Mouse (Mus musculus) forebrain, embryonic 10.5 days (tissue): Measurements from ENCODE around the gene Casc3. TPM values are rescaled to one million over a fixed set of nuclear protein-coding genes. Genes with fewer than 3 reads are reported as not detected.

Source experiments
- DNase-seq: peaks from one replicate; pipeline ENCODE4 v3.0.0-alpha.2; 2017; ENCODE audit warnings: low spot score; ENCODE audit errors: extremely low spot score
- H3K27ac ChIP-seq: fragments of 300-500 bp; sonication (generic); 2 replicates; pipeline ENCODE4 v1.5.1; 2016; ENCODE audit warnings: mild to moderate bottlenecking
- H3K27me3 ChIP-seq: fragments of 300-500 bp; sonication (generic); 2 replicates; pipeline ENCODE4 v1.6.1; 2016; ENCODE audit warnings: mild to moderate bottlenecking; ENCODE audit not compliant: poor library complexity, severe bottlenecking
- H3K36me3 ChIP-seq: fragments of 300-500 bp; sonication (generic); replicated peaks from 2 replicates; pipeline ENCODE4 v1.6.1; 2016; ENCODE audit warnings: mild to moderate bottlenecking, moderate library complexity
- H3K4me1 ChIP-seq: fragments of 300-500 bp; sonication (generic); 2 replicates; pipeline ENCODE4 v1.6.1; 2016
- H3K4me3 ChIP-seq: fragments of 300-500 bp; sonication (generic); 2 replicates; pipeline ENCODE4 v1.5.1; 2016; ENCODE audit warnings: mild to moderate bottlenecking, moderate library complexity
- H3K9me3 ChIP-seq: fragments of 300-500 bp; sonication (generic); 2 replicates; pipeline ENCODE4 v1.6.1; 2016; ENCODE audit warnings: mild to moderate bottlenecking, moderate library complexity
- WGBS: fragments of 180-500 bp; shearing (Covaris S2); methylation state at CpG from one replicate; pipeline ENCODE4 v1.1.7; 2016; 5-methylcytosine and 5-hydroxymethylcytosine counted together
- polyA plus RNA-seq: library from polyadenylated mRNA; unstranded; fragments of >200 nt; fragmentation: Nextera tagmentation; extraction: Ambion mirVana; gene quantifications from 2 replicates; pipeline ENCODE4 v1.2.1, GENCODE M21; 2016

The Casc3 gene
- polyA plus RNA-seq, 1 experiment from 2014 or later: 45.7 TPM

DNA sequence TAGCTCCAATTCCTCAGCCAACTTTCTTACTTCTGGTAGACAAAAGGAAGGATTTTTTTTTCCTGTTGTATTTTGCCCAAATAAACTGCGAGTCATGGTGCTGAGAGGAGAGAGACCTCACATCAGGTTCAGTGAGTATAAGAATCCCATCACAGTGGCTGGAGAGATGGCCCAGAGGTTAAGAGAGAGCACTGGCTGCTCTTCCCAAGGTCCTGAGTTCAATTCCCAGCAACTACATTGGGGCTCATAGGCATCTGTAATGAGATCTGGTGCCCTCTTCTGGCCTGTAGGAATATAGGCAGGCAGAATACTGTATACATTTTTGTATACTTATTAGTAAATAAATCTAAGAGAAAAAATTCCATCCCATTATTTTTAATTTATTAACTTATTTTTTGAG, 17.0 kb upstream of the Casc3 start:
- 79% methylated on average over 1 of the region's 1 CpGs for WGBS
- peaks cover 74% of the 10 kb centered on the region for H3K4me1 ChIP-seq
- no peak overlapping the region for H3K27ac ChIP-seq
- no peaks in the 10 kb centered on the region for H3K36me3 ChIP-seq
- DNase-seq: no peak
- H3K4me3 ChIP-seq: no peak overlapping the region
- peaks cover 20% of the 10 kb centered on the region for H3K27me3 ChIP-seq
- H3K9me3 ChIP-seq: no peaks in the 10 kb centered on the region

DNA sequence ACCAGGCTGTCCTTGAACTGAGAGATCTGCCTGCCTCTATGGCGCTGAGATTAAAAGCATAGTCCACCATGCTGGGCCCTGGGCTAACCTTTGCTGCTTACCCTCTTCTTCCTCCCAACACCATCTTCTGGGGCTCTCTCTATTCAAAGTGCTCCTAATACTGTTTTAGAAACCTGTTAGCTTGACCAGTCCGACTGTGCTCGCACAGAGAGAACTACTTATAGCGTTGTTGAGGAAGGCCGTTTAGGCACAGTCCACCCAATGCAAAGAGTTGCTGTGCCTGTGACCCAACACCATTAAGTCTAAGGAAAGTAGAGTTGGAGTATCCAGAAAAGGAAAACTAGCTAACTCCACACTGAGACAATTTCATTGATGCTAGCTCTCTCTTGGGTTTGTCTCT, 16.6 kb upstream of the Casc3 start:
- no peaks in the 10 kb centered on the region for H3K9me3 ChIP-seq
- H3K27ac ChIP-seq: peak overlapping the region; percentile 86
- no peak for DNase-seq
- no peaks in the 10 kb centered on the region for H3K36me3 ChIP-seq
- H3K4me1 ChIP-seq: peaks cover 74% of the 10 kb centered on the region
- H3K27me3 ChIP-seq: peaks cover 20% of the 10 kb centered on the region
- WGBS: 94% methylated on average over 5 of the region's 5 CpGs
- H3K4me3 ChIP-seq: peak overlapping the region; percentile 61; the same call in 1 of the 2 replicates

DNA sequence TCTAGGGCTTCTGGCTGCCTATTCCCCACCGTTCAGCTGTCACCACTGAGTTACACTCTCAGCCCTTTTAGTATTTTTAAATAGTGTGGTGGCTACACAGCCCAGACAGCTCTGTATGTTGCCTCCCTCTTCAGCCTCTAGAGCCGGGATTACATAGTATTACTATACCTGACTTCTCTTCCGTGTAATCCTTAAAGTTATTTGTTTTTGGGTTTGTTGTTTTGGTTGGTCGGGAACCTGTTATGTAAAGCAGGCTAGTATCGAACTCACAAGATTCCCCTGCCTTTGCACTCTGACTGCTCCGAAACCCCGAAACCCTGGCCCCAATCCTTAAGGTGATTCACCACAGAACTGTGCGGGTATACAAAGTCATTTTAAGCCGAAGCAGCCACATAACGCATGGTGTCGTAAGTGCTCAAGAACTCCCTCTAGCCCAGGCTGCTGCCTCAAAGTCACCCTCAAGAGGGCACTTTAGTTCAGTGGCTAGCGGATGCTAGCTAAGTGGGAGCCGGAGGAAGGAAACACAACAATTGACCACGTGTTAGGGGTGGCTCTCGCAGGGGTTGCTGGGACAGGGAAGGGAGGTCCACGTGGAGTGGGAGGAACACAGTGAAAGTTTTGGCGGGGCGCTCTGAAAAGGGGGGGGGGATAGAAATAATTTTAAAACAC, 16.0 kb upstream of the Casc3 start:
- Histone ChIP-seq H3K27ac (peak overlapping the region; percentile 86), H3K9me3 (no peaks in the 10 kb centered on the region), H3K36me3 (no peaks in the 10 kb centered on the region), H3K4me1 (peaks cover 74% of the 10 kb centered on the region), H3K4me3 (peak overlapping the region; percentile 61), H3K27me3 (peaks cover 19% of the 10 kb centered on the region)
- WGBS: 15% methylated on average over 18 of the region's 18 CpGs
- DNase-seq: peak; percentile 90

DNA sequence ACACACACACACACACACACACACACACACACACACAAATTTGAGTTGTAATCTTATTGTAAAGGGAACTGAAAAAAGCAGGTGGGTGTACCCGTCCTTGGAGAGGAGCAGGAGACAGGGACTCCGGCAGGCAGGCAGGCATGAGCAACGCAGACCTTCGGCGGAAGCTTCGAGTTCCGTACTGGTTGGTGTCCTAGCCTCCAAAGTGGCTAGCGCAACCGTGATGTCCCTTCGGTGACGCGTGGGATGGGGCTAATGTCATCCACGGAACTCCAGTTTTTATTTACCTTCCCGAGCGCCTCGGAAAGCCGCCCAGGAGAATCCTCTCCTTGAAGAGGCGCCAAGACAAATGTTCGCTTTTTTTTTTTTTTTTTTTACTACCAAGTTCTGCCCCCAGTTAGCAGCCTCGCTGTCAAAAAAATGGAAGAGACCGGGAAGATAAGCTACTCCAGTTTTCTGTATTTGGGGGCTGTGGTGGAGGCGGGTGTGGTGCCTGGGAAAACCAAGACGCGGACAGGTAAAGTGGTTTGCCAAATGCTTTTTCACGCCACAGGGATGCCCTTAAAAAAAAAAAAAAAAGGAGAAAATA, 15.4 kb upstream of the Casc3 start:
- Histone ChIP-seq H3K27ac (peak overlapping the region; percentile 86), H3K27me3 (peaks cover 13% of the 10 kb centered on the region), H3K4me3 (peak overlapping the region; percentile 61), H3K4me1 (peaks cover 74% of the 10 kb centered on the region), H3K9me3 (no peaks in the 10 kb centered on the region), H3K36me3 (no peaks in the 10 kb centered on the region)
- no peak for DNase-seq
- 2% methylated on average over 25 of the region's 25 CpGs for WGBS

DNA sequence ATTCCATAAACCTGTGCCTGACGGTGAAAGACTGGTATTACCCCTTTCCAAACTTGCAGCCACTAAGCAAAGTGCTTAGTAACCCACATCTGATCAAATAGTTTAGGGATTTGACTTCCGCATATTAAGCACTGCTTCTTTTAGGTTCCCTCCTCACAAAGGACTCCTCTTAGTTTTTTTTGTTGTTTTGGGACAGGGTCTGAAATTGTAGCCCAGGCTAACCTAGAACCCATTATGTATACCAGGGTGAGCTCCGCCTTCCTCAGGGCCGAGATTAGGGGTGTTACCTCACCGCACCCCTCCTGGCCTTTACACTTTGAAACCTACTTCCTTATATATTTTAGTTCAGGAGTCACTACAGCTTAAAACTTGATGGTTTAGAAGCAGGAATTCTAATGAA, 14.9 kb upstream of the Casc3 start:
- no peaks in the 10 kb centered on the region for H3K9me3 ChIP-seq
- H3K27ac ChIP-seq: peak overlapping the region; percentile 86; the same call in 1 of the 2 replicates
- DNase-seq: no peak
- peak overlapping the region; percentile 61 for H3K4me3 ChIP-seq
- 37% methylated on average over 5 of the region's 5 CpGs for WGBS
- peaks cover 72% of the 10 kb centered on the region for H3K4me1 ChIP-seq
- no peaks in the 10 kb centered on the region for H3K36me3 ChIP-seq
- H3K27me3 ChIP-seq: peaks cover 8% of the 10 kb centered on the region

DNA sequence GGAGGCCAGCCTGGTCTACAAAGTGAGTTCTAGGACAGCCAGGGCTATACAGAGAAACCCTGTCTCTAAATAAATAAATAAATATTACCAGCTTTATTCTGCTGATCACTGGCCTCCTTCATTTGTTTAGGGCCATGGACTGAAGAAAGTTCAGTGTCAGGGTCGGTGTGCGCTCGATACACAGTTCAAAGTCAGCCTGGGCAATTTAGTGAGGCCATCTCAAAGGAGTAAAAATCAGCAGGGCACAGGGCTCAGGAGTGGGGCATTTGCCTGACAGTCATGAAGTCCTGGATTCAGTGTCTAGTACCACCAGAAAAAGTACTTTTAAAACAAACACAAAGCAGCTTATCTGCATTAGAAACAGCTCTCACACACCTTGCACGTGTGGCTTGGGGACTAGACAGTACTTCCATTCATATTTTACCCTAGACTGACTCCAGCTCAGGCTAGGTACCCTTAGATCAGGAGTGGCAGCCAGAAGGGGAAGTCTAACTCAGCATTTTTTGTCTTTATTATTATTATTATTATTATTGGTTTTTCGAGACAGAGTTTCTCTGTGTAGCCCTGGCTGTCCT, 14.0 kb upstream of the Casc3 start:
- Histone ChIP-seq H3K4me3 (no peak overlapping the region), H3K9me3 (no peaks in the 10 kb centered on the region), H3K27me3 (no peaks in the 10 kb centered on the region), H3K36me3 (no peaks in the 10 kb centered on the region), H3K27ac (no peak overlapping the region), H3K4me1 (peaks cover 63% of the 10 kb centered on the region)
- WGBS: 88% methylated on average over 5 of the region's 5 CpGs
- no peak for DNase-seq

DNA sequence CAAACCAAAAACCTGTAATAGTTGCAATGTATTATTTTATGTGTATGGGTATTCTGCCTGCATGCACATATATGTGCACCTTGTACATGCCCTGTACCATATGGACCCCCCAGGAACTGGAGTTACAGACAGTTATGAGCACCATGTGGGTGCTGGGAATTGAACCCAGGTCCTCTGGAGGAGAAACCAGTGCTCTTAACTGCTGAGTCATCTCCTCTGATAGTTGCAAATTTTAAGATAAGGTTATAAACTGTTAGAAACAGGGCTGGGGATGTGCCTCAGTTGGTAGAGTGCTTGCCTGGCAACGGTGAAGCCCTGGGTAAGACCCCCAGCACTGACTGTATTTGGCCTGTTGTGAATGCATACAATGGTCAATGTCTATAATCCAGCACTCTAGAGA, 13.3 kb upstream of the Casc3 start:
- no peaks in the 10 kb centered on the region for H3K9me3 ChIP-seq
- no peaks in the 10 kb centered on the region for H3K27me3 ChIP-seq
- no peak overlapping the region for H3K27ac ChIP-seq
- H3K4me3 ChIP-seq: no peak overlapping the region
- H3K36me3 ChIP-seq: no peaks in the 10 kb centered on the region
- 79% methylated on average over 1 of the region's 1 CpGs for WGBS
- H3K4me1 ChIP-seq: peaks cover 60% of the 10 kb centered on the region
- DNase-seq: no peak

DNA sequence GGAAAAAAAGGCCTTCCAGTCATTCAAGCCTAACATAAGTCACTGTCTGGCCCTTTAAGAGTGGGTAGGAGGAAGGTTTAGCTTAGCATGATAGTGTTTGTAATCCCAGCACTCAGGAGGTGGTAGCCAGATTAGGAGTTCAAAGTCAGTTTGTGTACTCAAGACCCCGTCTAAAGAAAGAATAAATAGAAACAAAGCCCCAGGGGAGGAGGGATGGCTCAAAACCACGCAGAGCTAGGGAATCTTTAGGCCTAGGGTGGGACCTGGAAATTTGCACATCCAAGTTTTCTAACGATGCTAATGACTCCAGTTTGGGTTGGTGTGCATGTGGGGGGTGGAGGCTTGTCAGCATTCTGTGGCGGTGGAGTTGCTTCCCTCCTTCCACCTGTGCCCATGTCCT, 12.6 kb upstream of the Casc3 start:
- 6% methylated on average over 4 of the region's 4 CpGs for WGBS
- peak overlapping the region; percentile 51 for H3K27ac ChIP-seq
- peak overlapping the region; percentile 5; the same call in 1 of the 2 replicates for H3K4me3 ChIP-seq
- no peaks in the 10 kb centered on the region for H3K27me3 ChIP-seq
- H3K36me3 ChIP-seq: no peaks in the 10 kb centered on the region
- H3K4me1 ChIP-seq: peaks cover 59% of the 10 kb centered on the region
- H3K9me3 ChIP-seq: no peaks in the 10 kb centered on the region
- DNase-seq: no peak

DNA sequence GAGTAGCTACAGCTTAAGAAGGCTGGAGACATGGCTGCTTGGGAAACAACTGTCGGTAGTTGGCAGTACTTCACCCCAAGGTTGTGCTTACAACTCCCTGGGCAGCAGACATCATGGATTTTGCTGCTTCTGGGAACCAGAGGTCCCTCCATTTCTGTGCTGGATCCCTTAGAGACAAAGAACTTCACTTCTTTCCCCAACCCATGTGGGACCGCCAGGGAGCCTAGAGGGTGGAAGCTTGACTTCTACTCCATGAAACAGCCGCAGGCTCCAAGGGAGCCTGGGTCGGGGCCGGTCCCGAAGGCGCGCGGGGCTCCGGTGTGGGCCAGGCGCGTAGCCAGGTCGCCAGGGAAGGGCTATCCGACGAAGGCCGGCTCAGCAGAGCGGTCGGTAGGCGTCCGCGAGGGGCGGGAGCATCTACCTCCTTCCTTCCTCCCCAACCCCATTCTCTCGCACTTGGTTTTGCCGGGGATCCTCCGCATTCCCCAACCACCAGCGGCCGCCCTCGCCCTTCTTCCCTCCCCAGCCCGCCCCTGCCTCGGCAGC, 10.2 kb upstream of the Casc3 start:
- no peak for DNase-seq
- Histone ChIP-seq H3K36me3 (peaks cover 24% of the 10 kb centered on the region), H3K9me3 (no peaks in the 10 kb centered on the region), H3K27me3 (no peaks in the 10 kb centered on the region), H3K4me3 (peak overlapping the region; percentile 100), H3K4me1 (peaks cover 60% of the 10 kb centered on the region), H3K27ac (peak overlapping the region; percentile 100)
- 0% methylated on average over 30 of the region's 30 CpGs for WGBS

DNA sequence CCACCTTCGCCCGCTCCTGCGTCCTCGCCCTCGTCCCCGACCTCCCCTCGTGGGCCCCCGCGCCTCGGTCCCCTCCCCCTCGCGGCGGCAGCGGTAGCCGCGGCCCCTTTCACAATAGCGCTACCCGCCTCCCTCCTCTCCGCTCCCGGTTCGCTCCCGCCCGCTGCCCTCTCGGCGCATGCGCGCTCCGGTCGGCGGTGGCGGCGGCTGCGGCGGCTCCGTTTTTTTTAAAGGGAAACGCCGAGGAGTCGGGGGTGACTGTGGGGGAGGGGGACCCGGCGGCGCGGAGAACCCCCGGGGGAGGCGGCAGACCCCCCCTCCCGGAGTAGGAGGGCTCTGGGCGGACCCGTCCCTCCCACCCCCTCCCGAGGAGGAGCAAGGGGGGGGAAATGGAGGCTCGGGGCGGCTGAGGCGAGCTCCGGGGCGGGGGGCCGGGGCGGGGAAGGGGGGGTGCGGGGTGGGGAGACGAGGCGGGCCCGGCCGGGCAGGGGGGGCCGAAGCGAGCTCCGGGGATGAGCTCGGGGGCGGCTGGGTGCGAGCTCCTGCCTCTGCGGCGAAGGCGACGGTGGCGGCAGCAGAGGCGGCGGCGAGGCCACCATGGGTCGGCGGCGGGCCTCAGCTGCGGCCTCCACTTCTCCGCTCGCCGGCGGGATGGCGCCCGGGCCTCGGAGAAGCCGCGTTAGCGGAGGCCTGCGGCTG, 9.5 kb upstream of the Casc3 start, which contains the start of gene Msl1:
Msl1 (plus strand) TSS at position 502 of the 699 bp plus-strand sequence.
- Histone ChIP-seq H3K4me3 (peak within 1 kb of the TSS; percentile 100), H3K27me3 (no peaks in the 10 kb centered on the region), H3K9me3 (no peaks in the 10 kb centered on the region), H3K4me1 (peaks cover 55% of the 10 kb centered on the region), H3K36me3 (peaks cover 30% of the 10 kb centered on the region), H3K27ac (peak within 1 kb of the TSS; percentile 100)
- DNase-seq: peak; percentile 90
- under 1% methylated on average over 68 of the region's 89 CpGs for WGBS

DNA sequence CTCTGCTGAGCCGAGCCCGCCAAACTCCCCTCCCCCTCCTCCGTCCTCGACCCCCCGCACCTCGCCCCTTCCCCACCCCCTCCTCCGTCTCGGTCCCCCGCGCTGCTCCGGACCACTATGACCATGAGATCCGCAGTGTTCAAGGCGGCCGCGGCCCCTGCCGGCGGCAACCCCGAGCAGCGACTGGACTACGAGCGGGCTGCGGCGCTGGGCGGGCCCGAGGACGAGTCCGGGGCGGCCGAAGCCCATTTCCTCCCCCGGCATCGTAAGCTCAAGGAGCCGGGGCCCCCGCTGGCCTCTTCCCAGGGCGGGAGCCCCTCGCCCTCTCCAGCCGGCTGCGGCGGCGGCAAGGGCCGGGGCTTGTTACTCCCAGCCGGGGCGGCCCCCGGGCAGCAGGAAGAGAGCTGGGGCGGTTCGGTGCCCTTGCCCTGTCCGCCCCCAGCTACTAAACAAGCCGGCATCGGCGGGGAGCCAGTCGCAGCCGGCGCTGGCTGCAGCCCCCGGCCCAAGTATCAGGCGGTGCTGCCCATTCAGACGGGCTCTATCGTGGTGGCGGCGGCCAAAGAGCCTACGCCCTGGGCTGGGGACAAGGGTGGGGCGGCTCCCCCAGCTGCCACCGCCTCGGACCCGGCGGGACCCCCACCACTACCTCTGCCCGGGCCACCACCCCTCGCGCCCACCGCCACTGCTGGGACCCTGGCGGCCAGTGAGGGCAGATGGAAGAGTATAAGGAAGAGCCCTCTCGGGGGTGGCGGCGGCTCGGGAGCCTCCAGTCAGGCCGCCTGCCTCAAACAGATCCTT, 8.8 kb upstream of the Casc3 start:
- under 1% methylated on average over 71 of the region's 74 CpGs for WGBS
- DNase-seq: peak; percentile 67
- peaks cover 55% of the 10 kb centered on the region for H3K4me1 ChIP-seq

More for the DNA sequence above, 8.8 kb upstream of the Casc3 start:
- H3K4me3 ChIP-seq: peak overlapping the region; percentile 100
- peak overlapping the region; percentile 100 for H3K27ac ChIP-seq
- no peaks in the 10 kb centered on the region for H3K27me3 ChIP-seq
- H3K36me3 ChIP-seq: peaks cover 38% of the 10 kb centered on the region
- H3K9me3 ChIP-seq: no peaks in the 10 kb centered on the region
